Mouse (Mus musculus) cortical plate, adult 2 months (tissue): ENCODE measurements around the gene Loxl3.

ENCODE experiments used
- CTCF ChIP-seq: fragments of 200-500 bp; IDR thresholded peaks from 2 replicates; pipeline ENCODE4 v1.5.1; 2011; ENCODE audit warnings: mild to moderate bottlenecking, control low read depth, low read length; ENCODE audit not compliant: insufficient read depth; ENCODE audit errors: extremely low read depth
- POLR2A ChIP-seq: fragments of 200-500 bp; IDR thresholded peaks from 2 replicates; pipeline ENCODE4 v1.6.1; 2011; ENCODE audit warnings: mild to moderate bottlenecking, low read length, control low read depth; ENCODE audit not compliant: insufficient read depth; ENCODE audit errors: extremely low read depth

- no peak for TF ChIP-seq CTCF
- TF ChIP-seq POLR2A, result no peak
Observed at GRCm38 (mm10) chr6:83074979-83075378, 41.0 kb downstream of the Loxl3 start.
